Mouse (Mus musculus) left cerebral cortex, postnatal 25 days (tissue): ENCODE data around the gene Myof. TPM values are rescaled to one million over a fixed set of nuclear protein-coding genes. Genes with fewer than 3 reads are reported as not detected.

Experiments
- DNase-seq, 2 experiments: peaks; one replicate each; pipeline ENCODE4 v3.0.0; 2022; ENCODE audit warnings: low spot score in 2 of 2, mixed read lengths in 1 of 2
- intact Hi-C: fragments of 180-260 bp; cut with DNase I; formaldehyde crosslinking; loops from one replicate; pipeline ENCODE4 v1.15.1; 2025
- total RNA-seq, 2 experiments: library from RNA; stranded (reverse); gene quantifications; 2 replicates each; pipeline ENCODE4 v1.2.3; 2021

The Myof gene
- total RNA-seq, 2 experiments from 2014 or later, result 5.6 to 5.7 TPM

DNA sequence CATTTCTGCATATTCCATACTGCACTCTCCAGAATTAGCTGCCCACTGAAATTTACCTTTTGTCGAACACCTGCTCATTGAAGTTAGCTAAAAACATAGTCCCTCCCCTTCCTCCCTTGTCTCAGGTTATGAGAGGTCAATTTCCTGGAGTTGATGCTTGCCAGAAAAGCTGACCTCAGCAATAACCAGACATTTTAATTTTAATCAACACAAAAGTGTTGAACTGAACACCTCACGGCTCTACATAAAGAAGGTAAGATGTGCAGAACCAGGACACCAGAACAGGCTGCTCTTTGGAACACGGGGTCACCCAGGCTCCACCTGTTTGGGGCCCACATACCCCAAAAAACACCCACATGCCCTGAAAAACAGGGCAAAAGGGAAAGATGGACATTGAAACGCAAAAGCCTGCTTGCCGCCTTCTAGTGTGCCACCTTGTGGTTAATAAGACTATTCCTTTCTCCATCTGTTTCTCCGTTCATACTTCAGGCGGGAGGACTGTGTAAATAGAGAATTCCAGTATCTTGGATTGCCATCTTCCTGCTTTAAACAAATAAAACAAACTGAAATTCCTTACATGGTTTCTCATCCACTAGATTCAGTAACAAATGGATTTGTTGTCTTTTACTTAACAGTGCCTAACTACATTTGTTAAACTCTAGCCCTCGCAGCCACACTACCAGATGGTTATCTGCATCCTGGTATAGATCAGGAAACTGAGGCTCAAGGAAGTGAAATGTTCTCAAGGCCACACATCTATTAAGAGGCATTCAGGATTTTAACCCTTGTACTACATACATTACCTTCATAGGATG, 10.1 kb upstream of the Myof start:
- peak; percentile 9 to 41 for DNase-seq
- intact Hi-C loops, result loop anchor here (1.0 kb wide), 1 partner anchor 98 kb away; no protein-coding TSS in a partner anchor

DNA sequence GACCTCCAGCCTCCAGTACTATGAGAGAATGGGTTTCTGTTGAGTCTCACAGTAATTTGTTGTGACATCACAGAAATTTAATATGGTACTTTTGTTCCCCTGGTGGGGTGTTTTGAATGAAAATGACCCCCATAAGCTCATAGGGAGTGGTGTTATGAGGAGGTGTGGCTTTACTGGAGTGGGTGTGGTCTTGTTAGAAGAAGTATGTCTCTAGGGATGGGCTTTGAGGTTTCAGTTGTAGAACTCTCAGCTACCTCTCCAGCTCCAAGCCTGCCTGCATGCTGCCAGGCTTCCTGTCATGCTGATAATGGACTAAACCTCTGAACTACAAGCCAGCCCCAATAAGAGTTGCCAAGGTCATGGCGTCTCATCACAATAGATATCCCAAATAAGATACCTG, 6.3 kb upstream of the Myof start:
- intact Hi-C loops, result no loop called here
- no peak for DNase-seq

DNA sequence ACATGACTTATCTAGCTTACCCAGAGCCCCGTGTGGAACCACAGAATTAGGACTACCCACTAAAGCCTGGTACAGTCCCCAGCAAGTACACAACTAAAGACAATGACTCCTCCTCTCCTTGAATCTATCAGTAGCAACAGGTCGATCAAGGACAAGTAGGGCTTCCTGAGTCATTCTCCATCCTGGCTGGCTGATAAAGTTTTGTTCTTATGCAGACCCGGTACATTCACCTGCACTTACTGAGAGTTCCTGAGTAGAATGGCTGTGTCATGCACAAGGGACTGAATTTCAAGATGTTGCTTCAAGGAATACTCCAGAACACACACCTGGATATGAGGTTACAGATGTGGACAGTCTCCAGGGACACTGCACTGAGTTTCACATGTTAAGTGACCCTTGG, 1.8 kb upstream of the Myof start:
- intact Hi-C loops, result no loop called here
- no peak for DNase-seq

- intact Hi-C loops, result loop anchor here (2.0 kb wide), 1 partner anchor 87 kb away; no protein-coding TSS in a partner anchor
- DNase-seq, result peak in 1 of 2 experiments; percentile 7
These were observed 1.1 kb downstream of the Myof start for GRCm38 (mm10) chr19:38042261-38042722.

DNA sequence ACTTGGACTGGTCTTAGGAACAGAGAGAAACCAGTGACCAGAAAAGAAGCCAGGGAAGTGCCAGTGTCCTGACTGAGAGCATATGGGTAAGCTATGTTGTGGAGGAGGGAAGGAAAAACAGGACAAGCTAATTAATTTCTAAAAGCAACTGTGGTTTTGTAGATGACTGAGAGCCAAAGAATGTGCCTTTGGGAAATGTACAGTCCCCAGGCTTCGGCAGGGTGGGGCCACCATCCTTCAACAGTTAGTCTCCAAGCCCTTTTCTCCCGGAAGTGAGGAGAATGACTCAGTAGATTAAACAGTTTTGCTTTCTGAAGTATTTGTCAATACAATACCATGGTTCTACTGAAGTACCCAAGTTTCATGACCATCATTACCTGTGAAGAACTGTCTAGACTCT, 5.1 kb downstream of the Myof start:
- intact Hi-C loops, result no loop called here
- no peak for DNase-seq

DNA sequence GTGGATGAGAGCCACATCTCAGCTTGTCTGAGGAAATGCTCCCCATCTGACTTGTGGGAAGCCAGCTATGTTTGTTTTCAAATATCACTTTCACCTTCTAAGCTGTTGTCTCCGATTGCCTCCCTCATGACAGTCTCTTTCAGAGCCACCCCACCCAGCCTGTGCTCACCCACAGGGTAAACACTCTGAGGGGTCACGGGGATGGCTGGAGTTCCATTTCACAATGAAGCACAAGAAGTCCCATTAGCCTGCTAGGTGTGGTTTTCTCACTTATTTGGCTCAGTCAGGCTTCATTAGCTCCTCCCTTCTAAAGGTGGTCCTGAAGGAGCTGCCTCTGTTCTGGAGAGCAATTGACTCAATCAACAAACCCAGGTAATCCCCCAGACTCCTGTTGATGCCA, 7.6 kb downstream of the Myof start:
- DNase-seq, result no peak
- intact Hi-C loops, result no loop called here

- intact Hi-C loops, result no loop called here
- DNase-seq, result no peak
These were observed 8.7 kb downstream of the Myof start for GRCm38 (mm10) chr19:38034696-38035095.

DNA sequence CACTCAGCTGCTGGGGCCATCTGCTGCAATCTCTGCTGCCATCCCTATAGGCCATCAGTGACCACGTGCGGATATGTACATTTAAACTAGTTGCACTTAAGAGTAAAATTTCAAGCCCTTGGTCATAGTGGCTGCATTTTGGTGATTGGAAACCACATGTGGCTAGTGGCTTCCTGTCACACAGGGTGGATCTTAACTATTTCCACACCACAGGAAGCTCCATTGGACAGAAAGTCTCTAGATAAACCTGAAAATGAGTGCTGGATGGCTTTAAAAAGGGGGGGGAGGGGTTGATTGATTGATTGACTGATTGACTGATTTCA, 9.7 kb downstream of the Myof start:
- DNase-seq, result no peak
- intact Hi-C loops, result no loop called here

DNA sequence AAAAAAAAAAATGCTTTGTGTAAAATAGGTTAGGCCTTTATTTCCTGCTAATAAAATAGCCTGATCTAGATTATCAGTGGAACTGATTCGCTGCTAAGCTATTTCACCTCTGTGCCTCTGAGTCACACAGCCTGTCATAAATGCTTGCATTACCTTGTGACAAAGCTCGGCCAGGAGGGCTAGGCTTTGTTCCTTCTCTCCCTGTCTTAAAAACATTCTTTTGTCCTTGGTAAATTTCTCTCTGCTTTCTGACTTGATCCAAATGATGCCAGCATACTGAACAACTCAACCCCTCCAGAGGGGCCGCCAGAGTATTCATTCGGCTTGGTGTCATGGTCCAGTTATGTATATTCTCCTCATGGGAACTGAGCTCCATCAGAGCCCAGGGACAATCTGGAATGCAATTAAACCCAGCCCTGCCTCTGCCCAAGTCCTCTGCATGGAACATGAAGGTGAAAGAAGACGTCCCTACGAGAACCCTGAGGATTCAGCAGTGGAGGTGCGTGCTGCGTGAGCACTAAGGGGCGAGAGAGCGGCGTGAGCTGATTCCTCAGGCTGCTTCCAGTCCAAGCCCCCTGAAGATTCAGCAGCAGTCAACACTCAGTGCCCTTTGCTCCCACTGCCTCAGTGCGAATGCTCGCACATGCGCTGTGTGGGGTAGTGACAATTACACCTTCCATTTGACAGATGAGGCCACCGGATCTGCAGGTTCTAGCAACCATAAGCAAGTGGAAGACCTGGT, 10.2 kb downstream of the Myof start:
- DNase-seq, result no peak
- intact Hi-C loops, result no loop called here

- DNase-seq, result no peak
These were observed 12.2 kb downstream of the Myof start for GRCm38 (mm10) chr19:38031144-38031543.

GRCm38 (mm10) chr19:38030673-38031137, 12.7 kb downstream of the Myof start:
- DNase-seq, result peak; percentile 14 to 41
- intact Hi-C loops, result no loop called here

More at GRCm38 (mm10) chr19:38031144-38031543, 12.2 kb downstream of the Myof start:
- intact Hi-C loops, result no loop called here

GRCm38 (mm10) chr19:38029871-38030270, 13.5 kb downstream of the Myof start:
- DNase-seq, result no peak

GRCm38 (mm10) chr19:38029292-38029691, 14.1 kb downstream of the Myof start:
- DNase-seq, result no peak
- intact Hi-C loops, result no loop called here

More at GRCm38 (mm10) chr19:38029871-38030270, 13.5 kb downstream of the Myof start:
- intact Hi-C loops, result no loop called here

GRCm38 (mm10) chr19:38027881-38028521, 15.4 kb downstream of the Myof start:
- DNase-seq, result no peak
- intact Hi-C loops, result no loop called here

- no peak for DNase-seq
- intact Hi-C loops, result no loop called here
These were observed 16.0 kb downstream of the Myof start for GRCm38 (mm10) chr19:38027389-38027788.

DNA sequence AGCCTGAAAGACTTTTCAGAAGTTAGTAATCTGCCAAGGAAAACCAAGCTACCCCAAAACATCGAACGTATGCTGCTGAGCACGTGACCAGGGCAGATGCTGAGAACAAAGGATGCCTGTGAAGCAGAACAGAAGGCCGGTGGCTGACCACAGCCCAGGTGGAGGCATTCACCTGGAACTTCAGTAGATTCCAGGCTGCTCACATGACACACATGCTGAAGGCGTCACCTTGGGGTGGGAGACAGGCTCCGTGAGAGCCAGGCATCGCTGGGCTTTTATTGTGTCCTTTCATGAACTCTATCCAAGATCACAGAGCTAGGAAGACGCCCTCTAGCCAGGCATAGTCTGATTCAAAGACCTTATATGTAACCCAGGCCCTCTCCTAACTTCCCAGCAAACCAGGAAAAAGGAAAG, 17.2 kb downstream of the Myof start:
- intact Hi-C loops, result no loop called here
- no peak for DNase-seq

- no peak for DNase-seq
- intact Hi-C loops, result no loop called here
These were observed 17.9 kb downstream of the Myof start for GRCm38 (mm10) chr19:38025254-38026041.

DNA sequence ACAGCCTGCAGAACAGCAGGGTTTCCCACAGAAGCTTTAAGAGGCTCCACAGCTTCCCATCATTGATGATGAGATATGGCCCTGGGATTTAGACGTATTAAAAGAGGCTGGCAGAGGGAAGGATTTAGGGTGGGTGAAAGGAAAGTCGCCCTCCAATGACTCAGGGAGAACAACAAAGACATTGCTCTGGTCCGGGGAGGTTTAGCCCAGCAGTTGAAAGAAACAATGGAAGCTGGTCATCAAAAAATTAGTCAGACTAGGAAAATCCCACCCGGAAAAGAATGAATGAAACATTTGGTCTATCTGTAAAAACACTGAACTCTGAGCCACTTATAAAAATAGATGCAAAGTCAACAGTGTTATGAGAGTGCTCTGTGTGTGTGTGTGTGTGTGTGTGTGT, 19.8 kb downstream of the Myof start:
- no peak for DNase-seq
- intact Hi-C loops, result no loop called here

GRCm38 (mm10) chr19:38022710-38023109, 20.7 kb downstream of the Myof start:
- intact Hi-C loops, result no loop called here
- DNase-seq, result no peak

DNA sequence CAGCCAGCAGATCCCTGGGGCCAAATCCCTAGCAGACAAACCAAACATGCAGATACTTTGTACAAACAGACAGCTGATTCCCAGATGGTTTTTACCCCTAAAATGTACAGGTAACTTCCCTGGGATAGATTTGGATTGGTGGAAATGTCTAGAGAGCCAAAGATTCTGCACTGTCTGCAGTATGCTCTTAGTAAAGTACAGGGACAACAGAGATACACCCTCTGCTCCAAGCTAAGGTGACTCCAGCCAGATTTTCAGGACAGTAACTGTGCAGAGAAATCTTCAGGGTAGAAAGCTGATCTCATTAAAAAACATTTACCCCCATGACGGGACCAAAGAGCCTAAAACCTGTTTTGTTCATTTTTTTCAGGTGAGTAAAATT, 27.5 kb downstream of the Myof start:
- intact Hi-C loops, result no loop called here
- no peak for DNase-seq
